Mouse (Mus musculus): Measurements from ENCODE around the gene Cdip1. TPM values are rescaled to one million over a fixed set of nuclear protein-coding genes. Genes with fewer than 3 reads are reported as not detected.

Gene Cdip1
- total and polyA plus RNA-seq, 3 experiments, result 22.2 to 28.0 (median 22.3) TPM

- H3K9ac ChIP-seq (ENCODE audit: insufficient read depth, low read depth), result no peak overlapping the region; the same call in 1 of the 2 replicates
- in situ Hi-C loops (cut with MboI; ENCODE audit: low pct_ligation_motif_present, low pct_unique_long_range_greater_than_20kb, low sequenced_read_pairs) (no loop called here), dilution Hi-C loops (cut with MboI; ENCODE audit: extremely low pct_ligation_motif_present, extremely low pct_unique_long_range_greater_than_20kb, low sequenced_read_pairs) (no loop called here)
- no peaks in the 10 kb centered on the region for H3K27me3 ChIP-seq (replicated peaks)
- DNase-seq (ENCODE audit: extremely low read depth), result no peak
- H3K4me1 ChIP-seq (ENCODE audit: control insufficient read depth in 1 of 2, insufficient read depth in 2 of 2), result peaks cover 9 to 58% of the 10 kb centered on the region in 2 experiments
- H3K27ac ChIP-seq (ENCODE audit: insufficient read depth, low read depth), result no peak overlapping the region
- peak overlapping the region; percentile 70 for H3K4me2 ChIP-seq (ENCODE audit: insufficient read depth, low read depth, poor library complexity, severe bottlenecking)
- peaks cover 48% of the 10 kb centered on the region for H3K79me2 ChIP-seq (replicated peaks; ENCODE audit: control insufficient read depth, extremely low read depth, insufficient read depth, poor library complexity, severe bottlenecking)
- H3K9me3 ChIP-seq (replicated peaks; ENCODE audit: low read length), result no peaks in the 10 kb centered on the region
- H3K4me3 ChIP-seq (replicated peaks in 1 of 3; ENCODE audit: low read depth in 2 of 3, low read length in 2 of 3, poor library complexity in 1 of 3), result peak overlapping the region in 2 of 3 experiments; percentile 76 to 80
- TF ChIP-seq MAFK (IDR thresholded peaks at IDR 0.05; ENCODE audit: insufficient replicate concordance, low read length) (0 out of 2 replicates have a peak, but pooled peaks have one; percentile 52), TBP (conservative IDR thresholded peaks at IDR 0.05; ENCODE audit: low read depth, low read length) (no peak)
- peaks cover 0 to 5% of the 10 kb centered on the region in 2 experiments for H3K36me3 ChIP-seq (replicated peaks in 1 of 2; ENCODE audit: control insufficient read depth in 1 of 2, insufficient read depth in 1 of 2, low read length in 1 of 2)
Observed at GRCm38 (mm10) chr16:4727526-4727925, 62.6 kb downstream of the Cdip1 start.

DNA sequence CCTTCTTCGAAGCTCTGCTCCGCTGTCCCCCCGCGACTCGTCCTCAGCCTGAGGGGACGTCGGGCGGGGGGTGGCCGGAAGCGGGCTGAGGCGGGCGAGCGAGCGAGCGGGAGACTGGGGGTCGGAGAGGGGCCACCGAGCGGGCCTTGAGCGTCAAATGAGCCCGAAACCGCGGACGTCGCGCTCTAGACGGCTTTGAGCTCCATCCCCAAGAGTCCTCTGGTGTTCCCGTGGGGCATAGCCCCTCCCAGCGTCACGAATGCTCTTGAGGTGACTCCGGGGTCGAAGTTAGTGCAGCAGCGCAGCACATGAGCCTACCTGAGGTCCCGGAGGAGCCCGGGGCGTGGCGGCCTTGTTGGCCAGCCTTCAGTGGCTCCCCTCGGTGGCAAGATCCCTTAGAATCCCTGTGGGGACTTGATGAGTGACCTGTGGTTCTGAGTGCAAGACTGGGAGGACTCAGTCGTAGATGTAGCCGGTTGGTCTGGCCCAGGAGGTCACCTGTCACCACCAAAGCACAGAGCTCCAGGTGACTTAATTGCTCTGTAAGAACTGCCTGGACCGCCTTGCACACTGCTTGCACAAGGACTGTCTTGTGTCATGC lies 63.5 kb downstream of the Cdip1 start:
- H3K27ac ChIP-seq (ENCODE audit: insufficient read depth, low read depth), result peak overlapping the region; percentile 7; the same call in 1 of the 2 replicates

GRCm38 (mm10) chr16:4725780-4726527 lies 64.1 kb downstream of the Cdip1 start, which contains the start of gene Hmox2:
Gene Hmox2, plus strand, starts transcription at chr16:4726361.
- peak; percentile 92 for DNase-seq (ENCODE audit: extremely low read depth)
- H3K9me3 ChIP-seq (replicated peaks; ENCODE audit: low read length), result no peaks in the 10 kb centered on the region
- TF ChIP-seq ZMIZ1 (IDR thresholded peaks at IDR 0.05; ENCODE audit: low read depth, low read length) (peak; percentile 94), MXI1 (IDR thresholded peaks at IDR 0.05; ENCODE audit: low read depth, low read length) (peak; percentile 73; the same call in 1 of the 2 replicates), CTCF (conservative IDR thresholded peaks at IDR 0.05 in 1 of 2, IDR thresholded peaks at IDR 0.05 in 1 of 2; ENCODE audit: low read depth in 2 of 2, low read length in 2 of 2) (no peak), SMC3 (IDR thresholded peaks at IDR 0.05; ENCODE audit: low read depth, low read length) (no peak), USF1 (IDR thresholded peaks at IDR 0.05; ENCODE audit: low read depth, low read length) (no peak), POLR2A (IDR thresholded peaks at IDR 0.05; ENCODE audit: low read depth, low read length) (peak; percentile 97), TCF12 (IDR thresholded peaks at IDR 0.05; ENCODE audit: low read depth, low read length) (peak; percentile 96), NRF1 (IDR thresholded peaks at IDR 0.05; ENCODE audit: low read depth, low read length) (peak; percentile 88), USF2 (conservative IDR thresholded peaks at IDR 0.05; ENCODE audit: low read depth, low read length) (no peak), HCFC1 (IDR thresholded peaks at IDR 0.05; ENCODE audit: low read depth, low read length) (peak; percentile 47), MAX (IDR thresholded peaks at IDR 0.05; ENCODE audit: low read length) (no peak; the same call in 1 of the 2 replicates), ZKSCAN1 (IDR thresholded peaks at IDR 0.05; ENCODE audit: borderline replicate concordance, low read depth, low read length) (no peak), EP300 (IDR thresholded peaks at IDR 0.05; ENCODE audit: low read length) (no peak), TBP (conservative IDR thresholded peaks at IDR 0.05; ENCODE audit: low read depth, low read length) (peak; percentile 83), JUN (IDR thresholded peaks at IDR 0.05; ENCODE audit: insufficient read depth, low read depth, low read length) (no peak), NELFE (IDR thresholded peaks at IDR 0.05; ENCODE audit: low read depth, low read length) (peak; percentile 91; the same call in 1 of the 2 replicates)

More for the DNA sequence above, 63.5 kb downstream of the Cdip1 start:
- 0 out of 2 replicates have a peak, but pooled peaks have one; percentile 10 for TF ChIP-seq KAT2A (IDR thresholded peaks at IDR 0.05; ENCODE audit: insufficient replicate concordance, low read length)
- TF ChIP-seq HCFC1 (IDR thresholded peaks at IDR 0.05; ENCODE audit: low read depth, low read length), result no peak
- TF ChIP-seq EP300 (IDR thresholded peaks at IDR 0.05; ENCODE audit: low read length), result no peak
- no peak; the same call in 1 of the 2 replicates for TF ChIP-seq BHLHE40 (IDR thresholded peaks at IDR 0.05; ENCODE audit: low read depth, low read length)
- TF ChIP-seq CTCF (conservative IDR thresholded peaks at IDR 0.05 in 1 of 2, IDR thresholded peaks at IDR 0.05 in 1 of 2; ENCODE audit: low read depth in 2 of 2, low read length in 2 of 2), result no peak
- TF ChIP-seq MXI1 (IDR thresholded peaks at IDR 0.05; ENCODE audit: low read depth, low read length), result peak; percentile 31
- no peak for TF ChIP-seq JUND (conservative IDR thresholded peaks at IDR 0.05; ENCODE audit: low read depth, low read length)
- TF ChIP-seq UBTF (IDR thresholded peaks at IDR 0.05; ENCODE audit: low read depth, low read length), result 0 out of 2 replicates have a peak, but pooled peaks have one; percentile 32
- TF ChIP-seq IRF4 (IDR thresholded peaks at IDR 0.05; ENCODE audit: low read depth, low read length), result 0 out of 2 replicates have a peak, but pooled peaks have one; percentile 1
- TF ChIP-seq TCF12 (IDR thresholded peaks at IDR 0.05; ENCODE audit: low read depth, low read length), result no peak
- 0 out of 2 replicates have a peak, but pooled peaks have one; percentile 24 for TF ChIP-seq SIN3A (IDR thresholded peaks at IDR 0.05; ENCODE audit: low read length)
- TF ChIP-seq MAX (IDR thresholded peaks at IDR 0.05; ENCODE audit: low read length), result no peak
- no peak for TF ChIP-seq ZNF384 (IDR thresholded peaks at IDR 0.05; ENCODE audit: low read depth, low read length)
- H3K4me3 ChIP-seq (replicated peaks in 1 of 3; ENCODE audit: low read depth in 2 of 3, low read length in 2 of 3, poor library complexity in 1 of 3), result peak overlapping the region; percentile 76 to 80 (median 76)
- H3K9ac ChIP-seq (ENCODE audit: insufficient read depth, low read depth), result peak overlapping the region; percentile 84
- H3K9me3 ChIP-seq (replicated peaks; ENCODE audit: low read length), result no peaks in the 10 kb centered on the region
- H3K36me3 ChIP-seq (replicated peaks in 1 of 2; ENCODE audit: control insufficient read depth in 1 of 2, insufficient read depth in 1 of 2, low read length in 1 of 2), result peaks cover 0 to 2% of the 10 kb centered on the region in 2 experiments
- H3K4me2 ChIP-seq (ENCODE audit: insufficient read depth, low read depth, poor library complexity, severe bottlenecking), result peak overlapping the region; percentile 89
- H3K79me2 ChIP-seq (replicated peaks; ENCODE audit: control insufficient read depth, extremely low read depth, insufficient read depth, poor library complexity, severe bottlenecking), result peaks cover 41% of the 10 kb centered on the region
- peaks cover 9 to 61% of the 10 kb centered on the region in 2 experiments for H3K4me1 ChIP-seq (ENCODE audit: control insufficient read depth in 1 of 2, insufficient read depth in 2 of 2)
- DNase-seq (ENCODE audit: extremely low read depth), result peak; percentile 54
- no peaks in the 10 kb centered on the region for H3K27me3 ChIP-seq (replicated peaks)
- in situ Hi-C loops (cut with MboI; ENCODE audit: low pct_ligation_motif_present, low pct_unique_long_range_greater_than_20kb, low sequenced_read_pairs) (no loop called here), dilution Hi-C loops (cut with MboI; ENCODE audit: extremely low pct_ligation_motif_present, extremely low pct_unique_long_range_greater_than_20kb, low sequenced_read_pairs) (no loop called here)

More at GRCm38 (mm10) chr16:4725780-4726527, 64.1 kb downstream of the Cdip1 start, which contains the start of gene Hmox2:
- peak within 1 kb of the TSS; percentile 89 for H3K4me2 ChIP-seq (ENCODE audit: insufficient read depth, low read depth, poor library complexity, severe bottlenecking)
- H3K4me3 ChIP-seq (replicated peaks in 1 of 3; ENCODE audit: low read depth in 2 of 3, low read length in 2 of 3, poor library complexity in 1 of 3), result peak within 1 kb of the TSS; percentile 76 to 80 (median 76)
- no peaks in the 10 kb centered on the region for H3K36me3 ChIP-seq (replicated peaks in 1 of 2; ENCODE audit: control insufficient read depth in 1 of 2, insufficient read depth in 1 of 2, low read length in 1 of 2)
- H3K9ac ChIP-seq (ENCODE audit: insufficient read depth, low read depth), result peak within 1 kb of the TSS; percentile 84
- H3K27me3 ChIP-seq (replicated peaks), result no peaks in the 10 kb centered on the region
- H3K4me1 ChIP-seq (ENCODE audit: control insufficient read depth in 1 of 2, insufficient read depth in 2 of 2), result peaks cover 6 to 56% of the 10 kb centered on the region in 2 experiments
- in situ Hi-C loops (cut with MboI; ENCODE audit: low pct_ligation_motif_present, low pct_unique_long_range_greater_than_20kb, low sequenced_read_pairs), result no loop called here
- peaks cover 36% of the 10 kb centered on the region for H3K79me2 ChIP-seq (replicated peaks; ENCODE audit: control insufficient read depth, extremely low read depth, insufficient read depth, poor library complexity, severe bottlenecking)
- peak within 1 kb of the TSS; percentile 7; the same call in 1 of the 2 replicates for H3K27ac ChIP-seq (ENCODE audit: insufficient read depth, low read depth)
- dilution Hi-C loops (cut with MboI; ENCODE audit: extremely low pct_ligation_motif_present, extremely low pct_unique_long_range_greater_than_20kb, low sequenced_read_pairs), result no loop called here

Data from CH12.LX (cell line).